Mouse (Mus musculus) hindlimb bud, embryonic 11.5 days (tissue): ENCODE measurements around the gene Cask.

Source experiments
- DNase-seq: peaks from one replicate; pipeline ENCODE4 v3.0.0-alpha.2; 2012; ENCODE audit warnings: low read depth, low spot score; ENCODE audit errors: extremely low spot score

Cask gene

GRCm38 (mm10) chrX:13518781-13519407, 332.3 kb downstream of the Cask start:
- DNase-seq, result no peak

GRCm38 (mm10) chrX:13518019-13518418, 333.1 kb downstream of the Cask start:
- DNase-seq, result no peak

GRCm38 (mm10) chrX:13516451-13516850, 334.7 kb downstream of the Cask start:
- no peak for DNase-seq

- DNase-seq, result no peak
These were observed 337.3 kb downstream of the Cask start for GRCm38 (mm10) chrX:13513864-13514263.

- no peak for DNase-seq
These were observed 338.0 kb downstream of the Cask start for GRCm38 (mm10) chrX:13513127-13513526.

GRCm38 (mm10) chrX:13506376-13506775, 344.8 kb downstream of the Cask start:
- DNase-seq, result no peak

GRCm38 (mm10) chrX:13504389-13504788, 346.8 kb downstream of the Cask start:
- DNase-seq, result no peak

- DNase-seq, result no peak
These were observed 348.2 kb downstream of the Cask start for GRCm38 (mm10) chrX:13502862-13503375.

- no peak for DNase-seq
These were observed 350.9 kb downstream of the Cask start for GRCm38 (mm10) chrX:13500284-13500683.

- no peak for DNase-seq
These were observed 356.1 kb downstream of the Cask start for GRCm38 (mm10) chrX:13494892-13495703.

GRCm38 (mm10) chrX:13492922-13493321, 358.2 kb downstream of the Cask start:
- no peak for DNase-seq

GRCm38 (mm10) chrX:13490941-13491340, 360.2 kb downstream of the Cask start:
- DNase-seq, result no peak

GRCm38 (mm10) chrX:13489761-13490160, 361.4 kb downstream of the Cask start:
- no peak for DNase-seq

GRCm38 (mm10) chrX:13489001-13489400, 362.2 kb downstream of the Cask start:
- no peak for DNase-seq

GRCm38 (mm10) chrX:13484447-13484846, 366.7 kb downstream of the Cask start:
- no peak for DNase-seq

GRCm38 (mm10) chrX:13482576-13482975, 368.6 kb downstream of the Cask start:
- no peak for DNase-seq

- no peak for DNase-seq
These were observed 371.6 kb downstream of the Cask start for GRCm38 (mm10) chrX:13479570-13479969.

- DNase-seq, result no peak
These were observed 372.9 kb downstream of the Cask start for GRCm38 (mm10) chrX:13478298-13478697.

GRCm38 (mm10) chrX:13477596-13477995, 373.6 kb downstream of the Cask start:
- DNase-seq, result no peak

GRCm38 (mm10) chrX:13475382-13475781, 375.8 kb downstream of the Cask start:
- no peak for DNase-seq

GRCm38 (mm10) chrX:13472751-13473225, 378.4 kb downstream of the Cask start:
- no peak for DNase-seq

GRCm38 (mm10) chrX:13471925-13472324, 379.2 kb downstream of the Cask start:
- no peak for DNase-seq
